Mouse (Mus musculus) adrenal gland, postnatal 0 days (tissue): Measurements from ENCODE around the gene Zc3hc1. TPM values are rescaled to one million over a fixed set of nuclear protein-coding genes. Genes with fewer than 3 reads are reported as not detected.

Source experiments
- polyA plus RNA-seq: library from polyadenylated mRNA; unstranded; fragments of >200 nt; fragmentation: Nextera tagmentation; extraction: Ambion mirVana; gene quantifications from 2 replicates; pipeline ENCODE4 v1.2.1, GENCODE M21; 2015

Gene Zc3hc1
- polyA plus RNA-seq, result 31.3 and 38.0 TPM in 2 replicates

DNA sequence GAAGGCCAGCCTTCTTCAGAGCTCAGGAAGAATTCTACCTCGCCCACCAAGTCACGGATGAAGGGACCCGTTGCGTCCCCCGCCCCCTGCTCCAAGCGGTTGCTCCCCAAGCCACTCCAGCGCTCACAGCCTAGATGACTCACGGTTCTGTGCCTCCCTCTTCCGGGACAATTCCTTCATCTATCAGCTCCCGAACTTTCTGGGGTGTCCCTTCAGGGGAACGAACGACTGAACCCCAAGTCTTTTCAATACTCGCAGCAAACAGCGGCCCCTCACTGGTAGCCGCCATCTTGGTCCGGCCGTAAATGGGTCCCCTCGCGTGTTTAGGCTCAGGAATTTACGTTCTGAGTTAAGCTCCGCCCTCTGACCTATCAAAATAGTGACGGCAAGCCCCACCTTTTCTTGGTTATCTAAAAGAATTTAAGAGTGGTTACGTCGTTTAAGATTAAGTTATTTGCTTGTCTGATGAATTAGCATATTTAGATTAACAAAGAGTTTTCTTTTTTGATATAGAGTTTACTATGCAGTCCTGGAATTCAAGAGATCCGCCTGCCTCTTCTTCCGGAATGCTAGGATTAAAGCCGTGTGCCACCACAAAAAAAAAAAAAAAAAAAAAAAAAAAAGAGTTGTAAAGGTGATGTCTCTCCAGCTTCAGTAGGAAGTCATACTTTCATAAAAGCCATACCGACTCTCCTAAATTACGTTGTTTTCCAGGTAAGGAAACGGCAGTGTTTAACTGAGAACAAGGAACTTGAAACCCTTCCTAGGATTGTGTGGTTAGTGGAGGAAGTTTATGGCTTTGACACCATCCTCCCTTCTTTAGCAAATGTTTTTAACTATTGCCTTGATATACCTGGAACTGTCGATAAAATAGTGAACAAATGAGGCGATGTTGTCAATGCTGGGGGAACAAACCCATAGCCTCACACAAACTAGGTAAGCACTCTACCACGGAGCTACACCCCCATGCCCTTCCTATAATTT, at the start of gene Zc3hc1:
TSS of gene Zc3hc1 (minus strand) at position 315 of the 984 bp plus-strand sequence.

GRCm38 (mm10) chr6:30401308-30402015, 10.6 kb upstream of the Zc3hc1 start, which contains the start of gene Klhdc10:
Klhdc10 (plus strand) TSS chr6:30401868.

Other genes with a start within 250 kb of the Zc3hc1 start
- gene Ube2h, start 86.5 kb downstream of the Zc3hc1 start, polyA plus RNA-seq, result 40.1 and 51.8 TPM in 2 replicates
- gene Klhdc10, start 10.8 kb upstream of the Zc3hc1 start, polyA plus RNA-seq, result 11.1 TPM in 2 replicates
- 22.2 and 26.8 TPM in 2 replicates for gene Tmem209, start 118.8 kb upstream of the Zc3hc1 start, polyA plus RNA-seq
- gene Ssmem1, start 118.8 kb upstream of the Zc3hc1 start, polyA plus RNA-seq, result 0.11 and 0.39 TPM in 2 replicates
- gene Cpa2, start 150.6 kb upstream of the Zc3hc1 start, polyA plus RNA-seq, result 8.5 and 9.7 TPM in 2 replicates
- 1.0 and 2.3 TPM in 2 replicates for gene Cpa4, start 177.3 kb upstream of the Zc3hc1 start, polyA plus RNA-seq
- gene Cpa5, start 220.0 kb upstream of the Zc3hc1 start, polyA plus RNA-seq, result 0.11 and 0.13 TPM in 2 replicates
- 1.1 and 1.4 TPM in 2 replicates for gene Cpa1, start 248.2 kb upstream of the Zc3hc1 start, polyA plus RNA-seq